Comparison of ENCODE assay signal across 8 mouse cellular contexts in genomic region chr4:120230256-120230649, GRCm38 (mm10). TPM values are rescaled to one million over a fixed set of nuclear protein-coding genes. Genes with fewer than 3 reads are reported as not detected.
DNase-seq lines count a peak whose midpoint lies in the region; TF ChIP-seq lines count a peak whose summit lies in the region.

No protein-coding gene starts in this region.

- peak; percentile 11 for DNase-seq in CD4-positive helper T cell, adult 2 months (ENCODE audit: low read depth, low spot score)
- DNase-seq in ZHBTc4 (ENCODE audit: low read depth, low spot score), result peak; percentile 90
- DNase-seq in heart, postnatal 4 days, result peak; percentile 87
- DNase-seq in left cerebral cortex, adult 11 months (ENCODE audit: low spot score), result peak; percentile 58
- DNase-seq in mesoderm, embryonic 11.5 days (ENCODE audit: low read depth, low spot score), result peak; percentile 71
- DNase-seq in skeletal muscle tissue, adult 2 months (ENCODE audit: low read depth, low spot score), result peak; percentile 83
- peak; percentile 26 for DNase-seq in yolk sac, embryonic 10.5 days (ENCODE audit: low spot score)

- H3K4me1 ChIP-seq in embryonic fibroblast, embryonic 13.5 days (ENCODE audit: control insufficient read depth, insufficient read depth, low read length), result 0 out of 2 replicates have a peak, but pooled peaks cover 5% of the 10 kb centered on the region

- TF ChIP-seq CTCF in embryonic fibroblast, embryonic 13.5 days (IDR thresholded peaks at IDR 0.05; ENCODE audit: borderline replicate concordance, insufficient read depth, low read length), result peak; percentile 89

- H3K4me3 ChIP-seq in embryonic fibroblast, embryonic 13.5 days (ENCODE audit: insufficient read depth, low read length), result no peak overlapping the region

- no peak overlapping the region for H3K27ac ChIP-seq in embryonic fibroblast, embryonic 13.5 days (ENCODE audit: insufficient read depth, low read length)

- TF ChIP-seq POLR2A in embryonic fibroblast, embryonic 13.5 days (IDR thresholded peaks at IDR 0.05; ENCODE audit: low read depth, low read length), result no peak

RNA-seq across cellular contexts. Expression of gene Foxo6, which starts 56.9 kb away (rescaled TPM):
- polyA plus RNA-seq in embryonic fibroblast, embryonic 13.5 days (2011; ENCODE audit: insufficient read length, low read depth, missing spikeins), result not detected in 2 replicates
- total RNA-seq in heart, postnatal 4 days (2021), result 1 to 10 TPM; 6.1 to 8.3 TPM

Comparison
In these comparisons a context has a peak if more than half of its experiments do, and no peak if none do; other contexts are left out.
1. DNase-seq: peak in every context shown above with its lines; median percentile 90 in ZHBTc4; 87 in heart, postnatal 4 days; 83 in skeletal muscle tissue, adult 2 months; 71 in mesoderm, embryonic 11.5 days; 58 in left cerebral cortex, adult 11 months; 26 in yolk sac, embryonic 10.5 days; 11 in CD4-positive helper T cell, adult 2 months.